8 mouse cellular contexts compared by ENCODE assay signal in the genomic region with DNA sequence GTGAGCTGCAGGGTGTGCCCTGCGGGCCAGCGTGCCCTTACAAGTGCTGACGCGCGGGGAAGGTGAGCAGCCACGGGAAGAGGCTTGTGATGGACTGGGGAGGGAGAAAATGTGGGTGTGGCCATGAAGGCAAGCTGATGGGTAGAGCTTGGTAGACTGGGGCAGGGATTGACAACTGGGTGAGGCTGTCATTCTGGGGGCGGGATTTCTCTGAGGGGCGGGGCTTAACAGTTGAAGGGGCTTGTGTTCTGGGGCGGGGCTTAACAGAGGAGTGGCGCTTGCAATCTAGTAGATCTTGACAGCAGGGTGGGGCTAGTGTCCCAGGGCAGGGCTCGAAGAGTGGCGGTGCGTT. TPM values are rescaled to one million over a fixed set of nuclear protein-coding genes. Genes with fewer than 3 reads are reported as not detected.
A peak's percentile ranks its signal among the peaks of the same experiment; 100 is the strongest.
DNase-seq lines count a peak whose midpoint lies in the region; ATAC-seq and TF ChIP-seq lines count a peak whose summit lies in the region.

No protein-coding gene starts in this region.

- H3K4me1 ChIP-seq in embryonic facial prominence, embryonic 10.5 days, result peaks cover 52% of the 10 kb centered on the region
- H3K4me1 ChIP-seq in intestine, embryonic 14.5 days (replicated peaks; ENCODE audit: control insufficient read depth, insufficient read depth, low read length), result peaks cover 18% of the 10 kb centered on the region

- no peaks in the 10 kb centered on the region for H3K9me3 ChIP-seq in embryonic facial prominence, embryonic 10.5 days
- no peaks in the 10 kb centered on the region for H3K9me3 ChIP-seq in intestine, embryonic 14.5 days (ENCODE audit: control insufficient read depth, low read length)

- H3K27me3 ChIP-seq in embryonic facial prominence, embryonic 10.5 days (replicated peaks; ENCODE audit: low read depth, poor library complexity, severe bottlenecking), result peaks cover 92% of the 10 kb centered on the region
- no peaks in the 10 kb centered on the region for H3K27me3 ChIP-seq in intestine, embryonic 14.5 days (replicated peaks; ENCODE audit: control insufficient read depth, insufficient read depth, low read length)

- peak overlapping the region; percentile 81 for H3K27ac ChIP-seq in gastrocnemius, adult 2 months
- H3K27ac ChIP-seq in embryonic facial prominence, embryonic 10.5 days (replicated peaks), result peak overlapping the region; percentile 52; the same call in 1 of the 2 replicates
- H3K27ac ChIP-seq in intestine, embryonic 14.5 days (ENCODE audit: low read depth), result no peak overlapping the region

- peak overlapping the region; percentile 76 for H3K4me3 ChIP-seq in gastrocnemius, adult 2 months
- peak overlapping the region; percentile 58 for H3K4me3 ChIP-seq in embryonic facial prominence, embryonic 10.5 days
- peak overlapping the region; percentile 40 for H3K4me3 ChIP-seq in intestine, embryonic 14.5 days (ENCODE audit: low read depth, low read length)

- H3K36me3 ChIP-seq in embryonic facial prominence, embryonic 10.5 days (replicated peaks), result no peaks in the 10 kb centered on the region
- H3K36me3 ChIP-seq in intestine, embryonic 14.5 days (ENCODE audit: control insufficient read depth, insufficient read depth, low read length), result no peaks in the 10 kb centered on the region

- ATAC-seq in intestine, embryonic 14.5 days (replicated peaks; ENCODE audit: low FRiP score, low TSS enrichment, low read depth), result peak; percentile 12
- ATAC-seq in megakaryocyte-erythroid progenitor cell, adult 5-6 weeks (replicated peaks; ENCODE audit: low FRiP score, low TSS enrichment, poor library complexity, severe bottlenecking), result peak; percentile 75

- intact Hi-C loops in gastrocnemius, adult 2 months (cut with DNase I), result loop anchor here (5.0 kb wide), 2 partner anchors 68 to 72 kb away; partner anchors contain the start of gene Ptbp1
- intact Hi-C loops in gastrocnemius, postnatal 14 days (cut with DNase I; ENCODE audit: low total_unique reads), result no loop called here

- DNase-seq in gastrocnemius, adult 2 months, result no peak
- no peak for DNase-seq in gastrocnemius, adult 8-10 months (ENCODE audit: low spot score in 2 of 2)
- DNase-seq in A20 (ENCODE audit: low read depth, low spot score), result peak; percentile 95
- peak; percentile 79 for DNase-seq in embryonic facial prominence, embryonic 10.5 days (ENCODE audit: low spot score)
- DNase-seq in intestine, embryonic 14.5 days (ENCODE audit: low spot score), result no peak
- DNase-seq in thymus, postnatal 14 days, result peak; percentile 74
- DNase-seq in gastrocnemius, postnatal 14 days, result no peak

- under 1% methylated on average over 13 of the region's 13 CpGs for WGBS in embryonic facial prominence, embryonic 10.5 days
- WGBS in intestine, embryonic 14.5 days, result 0% methylated on average over 13 of the region's 13 CpGs

- no peak overlapping the region for H3K9ac ChIP-seq in intestine, embryonic 14.5 days (ENCODE audit: low read length)

- no peak for TF ChIP-seq CTCF in gastrocnemius, adult 2 months (IDR thresholded peaks at IDR 0.05)

- H3K4me2 ChIP-seq in intestine, embryonic 14.5 days (ENCODE audit: low read length), result peak overlapping the region; percentile 73

RNA-seq across cellular contexts. Expression of gene Fstl3, which starts 3.6 kb away (rescaled TPM):
- total RNA-seq in gastrocnemius, adult 2 months (2021), result 1 to 10 TPM; 1.0 to 1.5 TPM
- 1 to 10 TPM in 2 of 4 experiments, under 1 TPM in 2; 0.73 to 1.2 (median 1.1) TPM for total RNA-seq in gastrocnemius, adult 8-10 months (2022)
- 1.9 and 2.2 TPM in 2 replicates for polyA plus RNA-seq in embryonic facial prominence, embryonic 10.5 days (2016; fragmentation: Nextera tagmentation; extraction: Ambion mirVana)
- 10.1 and 11.1 TPM in 2 replicates for polyA plus RNA-seq in intestine, embryonic 14.5 days (2014; fragmentation: Nextera tagmentation; extraction: Ambion mirVana)
- 0.49 and 0.96 TPM in 2 replicates for total RNA-seq in megakaryocyte-erythroid progenitor cell, adult 5-6 weeks (2014; fragmentation: Nextera tagmentation)
- 0.66 and 0.80 TPM in 2 replicates for total RNA-seq in megakaryocyte-erythroid progenitor cell, adult 5-6 weeks (2017)
- 1 to 10 TPM; 1.3 to 2.2 TPM for total RNA-seq in gastrocnemius, postnatal 14 days (2021)

RNA-seq across cellular contexts. Expression of gene Prss57, which starts 10.1 kb away (rescaled TPM):
- not detected for total RNA-seq in gastrocnemius, adult 2 months (2021)
- total RNA-seq in gastrocnemius, adult 8-10 months (2022), result not detected
- 0.05 TPM in 1 of 2 replicates, not detected in the other for polyA plus RNA-seq in embryonic facial prominence, embryonic 10.5 days (2016; fragmentation: Nextera tagmentation; extraction: Ambion mirVana)
- 0.45 TPM in 1 of 2 replicates, not detected in the other for polyA plus RNA-seq in intestine, embryonic 14.5 days (2014; fragmentation: Nextera tagmentation; extraction: Ambion mirVana)
- 2.4 and 7.6 TPM in 2 replicates for total RNA-seq in megakaryocyte-erythroid progenitor cell, adult 5-6 weeks (2014; fragmentation: Nextera tagmentation)
- 1.7 and 3.5 TPM in 2 replicates for total RNA-seq in megakaryocyte-erythroid progenitor cell, adult 5-6 weeks (2017)
- total RNA-seq in gastrocnemius, postnatal 14 days (2021), result not detected

RNA-seq across cellular contexts. Expression of gene Palm, which starts 12.7 kb away (rescaled TPM):
- 10 to 100 TPM; 18.1 to 23.0 TPM for total RNA-seq in gastrocnemius, adult 2 months (2021)
- total RNA-seq in gastrocnemius, adult 8-10 months (2022), result 10 to 100 TPM in 3 of 4 experiments, 1 to 10 TPM in 1; 6.8 to 12.3 (median 11.2) TPM
- polyA plus RNA-seq in embryonic facial prominence, embryonic 10.5 days (2016; fragmentation: Nextera tagmentation; extraction: Ambion mirVana), result 127 and 129 TPM in 2 replicates
- polyA plus RNA-seq in intestine, embryonic 14.5 days (2014; fragmentation: Nextera tagmentation; extraction: Ambion mirVana), result 63.4 and 66.2 TPM in 2 replicates
- 7.6 and 11.1 TPM in 2 replicates for total RNA-seq in megakaryocyte-erythroid progenitor cell, adult 5-6 weeks (2014; fragmentation: Nextera tagmentation)
- 4.6 and 6.8 TPM in 2 replicates for total RNA-seq in megakaryocyte-erythroid progenitor cell, adult 5-6 weeks (2017)
- total RNA-seq in gastrocnemius, postnatal 14 days (2021), result 10 to 100 TPM; 25.7 to 33.5 TPM

RNA-seq across cellular contexts. Expression of gene Rnf126, which starts 13.9 kb away (rescaled TPM):
- 10 to 100 TPM; 46.1 to 53.6 TPM for total RNA-seq in gastrocnemius, adult 2 months (2021)
- 10 to 100 TPM; 51.9 to 80.5 (median 53.3) TPM for total RNA-seq in gastrocnemius, adult 8-10 months (2022)
- polyA plus RNA-seq in embryonic facial prominence, embryonic 10.5 days (2016; fragmentation: Nextera tagmentation; extraction: Ambion mirVana), result 125 and 126 TPM in 2 replicates
- 80.3 and 90.3 TPM in 2 replicates for polyA plus RNA-seq in intestine, embryonic 14.5 days (2014; fragmentation: Nextera tagmentation; extraction: Ambion mirVana)
- 76.0 and 106 TPM in 2 replicates for total RNA-seq in megakaryocyte-erythroid progenitor cell, adult 5-6 weeks (2014; fragmentation: Nextera tagmentation)
- total RNA-seq in megakaryocyte-erythroid progenitor cell, adult 5-6 weeks (2017), result 16.2 and 20.8 TPM in 2 replicates
- total RNA-seq in gastrocnemius, postnatal 14 days (2021), result 10 to 100 TPM; 25.9 to 30.6 TPM

RNA-seq across cellular contexts. Expression of gene Fgf22, which starts 25.8 kb away (rescaled TPM):
- not detected for total RNA-seq in gastrocnemius, adult 2 months (2021)
- not detected for total RNA-seq in gastrocnemius, adult 8-10 months (2022)
- polyA plus RNA-seq in embryonic facial prominence, embryonic 10.5 days (2016; fragmentation: Nextera tagmentation; extraction: Ambion mirVana), result 0.46 TPM in 1 of 2 replicates, not detected in the other
- 0.26 and 0.42 TPM in 2 replicates for polyA plus RNA-seq in intestine, embryonic 14.5 days (2014; fragmentation: Nextera tagmentation; extraction: Ambion mirVana)
- not detected in 2 replicates for total RNA-seq in megakaryocyte-erythroid progenitor cell, adult 5-6 weeks (2014; fragmentation: Nextera tagmentation)
- total RNA-seq in megakaryocyte-erythroid progenitor cell, adult 5-6 weeks (2017), result not detected in 2 replicates
- total RNA-seq in gastrocnemius, postnatal 14 days (2021), result not detected

Comparison
In these comparisons a context has a peak if more than half of its experiments do, and no peak if none do; other contexts are left out.
1. DNase-seq: peak in A20 (single experiment), embryonic facial prominence, embryonic 10.5 days (single experiment) and thymus, postnatal 14 days (single experiment); none in gastrocnemius, adult 2 months (single experiment), gastrocnemius, adult 8-10 months (0 of 2), intestine, embryonic 14.5 days (single experiment) and gastrocnemius, postnatal 14 days (single experiment).
2. Peak in every context shown above with its lines, with median percentiles within 50 percentile points of each other: H3K4me3 ChIP-seq.